8 mouse cellular contexts compared by ENCODE assay signal in genomic region chr16:25967297-25967696, GRCm38 (mm10).
DNase-seq lines count a peak whose midpoint lies in the region; TF ChIP-seq lines count a peak whose summit lies in the region.

No protein-coding gene starts in this region.

- no peaks in the 10 kb centered on the region for H3K4me1 ChIP-seq in MEL (ENCODE audit: control insufficient read depth in 1 of 2, insufficient read depth in 2 of 2, low read length in 2 of 2)

- no peak overlapping the region for H3K27ac ChIP-seq in MEL (ENCODE audit: control insufficient read depth, low read depth, low read length)
- no peak overlapping the region for H3K27ac ChIP-seq in layer of hippocampus, adult 2 months

- peak; percentile 66 to 85 (median 85) for TF ChIP-seq CTCF in MEL (IDR thresholded peaks at IDR 0.05 in 2 of 3, conservative IDR thresholded peaks at IDR 0.05 in 1 of 3; ENCODE audit: control insufficient read depth in 1 of 3, insufficient read depth in 1 of 3, low read depth in 2 of 3, low read length in 3 of 3, poor library complexity in 1 of 3, severe bottlenecking in 1 of 3)
- peak; percentile 98 for TF ChIP-seq CTCF in layer of hippocampus, adult 2 months (conservative IDR thresholded peaks at IDR 0.05)

- no peaks in the 10 kb centered on the region; a peak in 1 of 4 replicates for H3K27me3 ChIP-seq in MEL (ENCODE audit: control insufficient read depth in 1 of 2, insufficient read depth in 2 of 2, low read length in 2 of 2)

- TF ChIP-seq POLR2A in MEL (IDR thresholded peaks at IDR 0.05; ENCODE audit: control insufficient read depth in 1 of 2, insufficient read depth in 1 of 2, low read depth in 1 of 2, low read length in 2 of 2, poor library complexity in 1 of 2), result no peak

- TF ChIP-seq RAD21 in MEL (IDR thresholded peaks at IDR 0.05; ENCODE audit: low read depth, low read length), result peak; percentile 86

- H3K9ac ChIP-seq in MEL (ENCODE audit: control insufficient read depth, low read depth, low read length, poor library complexity, severe bottlenecking), result no peak overlapping the region

- peak; percentile 42 to 90 for DNase-seq in adrenal gland, adult (ENCODE audit: inconsistent age in 2 of 2, low spot score in 1 of 2)
- no peak for DNase-seq in adrenal gland, postnatal 4 days (ENCODE audit: low spot score in 2 of 2)
- peak; percentile 60 for DNase-seq in MEL (ENCODE audit: low read depth, low spot score)
- DNase-seq in cerebellum, adult 9-10 months, result peak; percentile 46
- DNase-seq in frontal cortex, adult 2 months (ENCODE audit: extremely low spot score in 1 of 2, low spot score in 1 of 2), result peak; percentile 42 to 93
- peak; percentile 63 to 90 for DNase-seq in layer of hippocampus, adult 2 months (ENCODE audit: low spot score in 2 of 2)
- DNase-seq in lung, postnatal 10 days, result peak; percentile 78
- DNase-seq in retina, postnatal 7 days (ENCODE audit: low read depth, low spot score), result peak; percentile 37

- no peaks in the 10 kb centered on the region for H3K9me3 ChIP-seq in MEL (replicated peaks; ENCODE audit: insufficient read depth, low read length)

- H3K4me3 ChIP-seq in MEL (ENCODE audit: control insufficient read depth in 1 of 2, insufficient read depth in 1 of 2, low read depth in 2 of 2, low read length in 2 of 2), result no peak overlapping the region
- H3K4me3 ChIP-seq in layer of hippocampus, adult 2 months, result no peak overlapping the region

- TF ChIP-seq EP300 in MEL (IDR thresholded peaks at IDR 0.05; ENCODE audit: low read depth in 1 of 2, low read length in 2 of 2), result no peak

- H3K79me2 ChIP-seq in MEL (ENCODE audit: control insufficient read depth, insufficient read depth, low read length, poor library complexity), result no peaks in the 10 kb centered on the region

- no peaks in the 10 kb centered on the region for H3K36me3 ChIP-seq in MEL (ENCODE audit: control insufficient read depth in 1 of 2, insufficient read depth in 2 of 2, low read length in 2 of 2)

TF ChIP-seq in MEL, 35 proteins besides CTCF, POLR2A, EP300 and RAD21:
- no peak for TF ChIP-seq POLR2AphosphoS5 (IDR thresholded peaks at IDR 0.05; ENCODE audit: borderline replicate concordance, low read depth, low read length)
- peak; percentile 61 for TF ChIP-seq ZC3H11A (IDR thresholded peaks at IDR 0.05; ENCODE audit: low read depth, low read length)
- TF ChIP-seq SMC3 (IDR thresholded peaks at IDR 0.05; ENCODE audit: low read depth, low read length), result peak; percentile 83

Comparison
In these comparisons a context has a peak if more than half of its experiments do, and no peak if none do; other contexts are left out.
1. DNase-seq: peak in adrenal gland, adult (2 of 2), MEL (single experiment), cerebellum, adult 9-10 months (single experiment), frontal cortex, adult 2 months (2 of 2), layer of hippocampus, adult 2 months (2 of 2), lung, postnatal 10 days (single experiment) and retina, postnatal 7 days (single experiment); none in adrenal gland, postnatal 4 days (0 of 2).